Mouse (Mus musculus): ENCODE results near the gene Glod4. TPM values are rescaled to one million over a fixed set of nuclear protein-coding genes. Genes with fewer than 3 reads are reported as not detected.
A peak's percentile ranks its signal among the peaks of the same experiment; 100 is the strongest.
"Not testable (repeated sequence)": the region's sequence is repeated elsewhere in the genome, so short reads cannot be mapped to it uniquely, and the experiment has no call there.

The Glod4 gene
- polyA plus RNA-seq, 1 experiment from 2014 or later = 111 TPM

GRCm38 (mm10) chr11:76216681-76217389, 26.7 kb downstream of the Glod4 start:
- peak; percentile 57 for ATAC-seq (ENCODE audit: low FRiP score, low read depth)
- H3K4me1 ChIP-seq = peaks cover 5% of the 10 kb centered on the region
- H3K4me3 ChIP-seq = peak overlapping the region; percentile 53
- peak overlapping the region; percentile 64 for H3K9ac ChIP-seq
- 4% methylated on average over 33 of the region's 33 CpGs for WGBS
- no peaks in the 10 kb centered on the region for H3K27me3 ChIP-seq (replicated peaks)
- H3K36me3 ChIP-seq = peaks cover 33% of the 10 kb centered on the region
- 0 out of 2 replicates have a peak overlapping the region, but pooled peaks have one; percentile 22 for H3K27ac ChIP-seq
- peak overlapping the region; percentile 58 for H3K4me2 ChIP-seq (replicated peaks)
- no peaks in the 10 kb centered on the region for H3K9me3 ChIP-seq

GRCm38 (mm10) chr11:76216049-76216540, 27.4 kb downstream of the Glod4 start:
- H3K36me3 ChIP-seq = peaks cover 32% of the 10 kb centered on the region
- H3K9me3 ChIP-seq = no peaks in the 10 kb centered on the region
- H3K4me1 ChIP-seq = peaks cover 5% of the 10 kb centered on the region
- 93% methylated on average over 5 of the region's 5 CpGs for WGBS
- peak overlapping the region; percentile 58 for H3K4me2 ChIP-seq (replicated peaks)
- no peak for ATAC-seq (ENCODE audit: low FRiP score, low read depth)
- H3K27me3 ChIP-seq (replicated peaks) = no peaks in the 10 kb centered on the region
- no peak overlapping the region for H3K27ac ChIP-seq
- peak overlapping the region; percentile 53 for H3K4me3 ChIP-seq
- H3K9ac ChIP-seq = no peak overlapping the region

GRCm38 (mm10) chr11:76215011-76215410, 28.5 kb downstream of the Glod4 start:
- Histone ChIP-seq H3K36me3 (peaks cover 33% of the 10 kb centered on the region), H3K9me3 (no peaks in the 10 kb centered on the region), H3K27ac (no peak overlapping the region), H3K4me3 (no peak overlapping the region), H3K27me3 (replicated peaks) (no peaks in the 10 kb centered on the region), H3K9ac (no peak overlapping the region), H3K4me1 (peaks cover 5% of the 10 kb centered on the region), H3K4me2 (replicated peaks) (no peak overlapping the region)
- WGBS = 91% methylated on average over 2 of the region's 2 CpGs
- no peak for ATAC-seq (ENCODE audit: low FRiP score, low read depth)

- Histone ChIP-seq H3K9me3 (no peaks in the 10 kb centered on the region), H3K4me1 (peaks cover 5% of the 10 kb centered on the region), H3K27ac (no peak overlapping the region), H3K4me2 (replicated peaks) (no peak overlapping the region), H3K4me3 (no peak overlapping the region), H3K9ac (no peak overlapping the region), H3K36me3 (peaks cover 40% of the 10 kb centered on the region), H3K27me3 (replicated peaks) (no peaks in the 10 kb centered on the region)
- 28% methylated on average over 5 of the region's 5 CpGs for WGBS
- ATAC-seq (ENCODE audit: low FRiP score, low read depth) = no peak
Measured at GRCm38 (mm10) chr11:76213841-76214240, 29.7 kb downstream of the Glod4 start.

GRCm38 (mm10) chr11:76211595-76211994, 31.9 kb downstream of the Glod4 start:
- 100% methylated on average over 6 of the region's 6 CpGs for WGBS
- H3K4me2 ChIP-seq (replicated peaks); H3K4me3 ChIP-seq; H3K9ac ChIP-seq; H3K27ac ChIP-seq; H3K4me1 ChIP-seq; H3K27me3 ChIP-seq (replicated peaks); ATAC-seq (ENCODE audit: low FRiP score, low read depth); H3K9me3 ChIP-seq: not testable (repeated sequence)
- H3K36me3 ChIP-seq = peaks cover 62% of the 10 kb centered on the region

- Histone ChIP-seq H3K27ac (no peak overlapping the region), H3K9ac (no peak overlapping the region), H3K36me3 (peaks cover 69% of the 10 kb centered on the region), H3K4me3 (no peak overlapping the region), H3K9me3 (no peaks in the 10 kb centered on the region), H3K27me3 (replicated peaks) (no peaks in the 10 kb centered on the region), H3K4me1 (no peaks in the 10 kb centered on the region), H3K4me2 (replicated peaks) (no peak overlapping the region)
- WGBS = 94% methylated on average over 13 of the region's 13 CpGs
- no peak for ATAC-seq (ENCODE audit: low FRiP score, low read depth)
Measured at GRCm38 (mm10) chr11:76210228-76210985, 33.1 kb downstream of the Glod4 start.

GRCm38 (mm10) chr11:76206793-76207192, 36.7 kb downstream of the Glod4 start:
- no peaks in the 10 kb centered on the region for H3K9me3 ChIP-seq
- no peak overlapping the region for H3K9ac ChIP-seq
- H3K36me3 ChIP-seq = peaks cover 54% of the 10 kb centered on the region
- H3K27ac ChIP-seq = no peak overlapping the region
- peaks cover 10% of the 10 kb centered on the region for H3K4me1 ChIP-seq
- no peaks in the 10 kb centered on the region for H3K27me3 ChIP-seq (replicated peaks)
- WGBS = 91% methylated on average over 5 of the region's 5 CpGs
- no peak for ATAC-seq (ENCODE audit: low FRiP score, low read depth)
- H3K4me3 ChIP-seq = no peak overlapping the region
- no peak overlapping the region for H3K4me2 ChIP-seq (replicated peaks)

- Histone ChIP-seq H3K4me2 (replicated peaks) (peak overlapping the region; percentile 85), H3K27me3 (replicated peaks) (no peaks in the 10 kb centered on the region), H3K27ac (peak overlapping the region; percentile 69), H3K9me3 (no peaks in the 10 kb centered on the region), H3K9ac (peak overlapping the region; percentile 88), H3K4me1 (peaks cover 10% of the 10 kb centered on the region), H3K36me3 (peaks cover 18% of the 10 kb centered on the region), H3K4me3 (peak overlapping the region; percentile 89)
- peak; percentile 97 for ATAC-seq (ENCODE audit: low FRiP score, low read depth)
- under 1% methylated on average over 90 of the region's 90 CpGs for WGBS
Measured at GRCm38 (mm10) chr11:76201761-76202674, 41.5 kb downstream of the Glod4 start.

- Histone ChIP-seq H3K27me3 (replicated peaks) (no peaks in the 10 kb centered on the region), H3K36me3 (no peaks in the 10 kb centered on the region), H3K4me2 (replicated peaks) (no peak overlapping the region), H3K9ac (no peak overlapping the region), H3K27ac (no peak overlapping the region), H3K9me3 (no peaks in the 10 kb centered on the region), H3K4me3 (no peak overlapping the region), H3K4me1 (no peaks in the 10 kb centered on the region)
- 56% methylated on average over 8 of the region's 8 CpGs for whole genome bisulfite sequencing
- no peak for ATAC-seq (ENCODE audit: low FRiP score, low read depth)
Measured at GRCm38 (mm10) chr11:76196977-76197469, 46.5 kb downstream of the Glod4 start.

- no peaks in the 10 kb centered on the region for H3K9me3 ChIP-seq
- H3K4me1 ChIP-seq = no peaks in the 10 kb centered on the region
- WGBS = 60% methylated on average over 8 of the region's 8 CpGs
- H3K4me3 ChIP-seq = no peak overlapping the region
- H3K27me3 ChIP-seq (replicated peaks) = no peaks in the 10 kb centered on the region
- no peaks in the 10 kb centered on the region for H3K36me3 ChIP-seq
- no peak overlapping the region for H3K4me2 ChIP-seq (replicated peaks)
- ATAC-seq (ENCODE audit: low FRiP score, low read depth) = no peak
- H3K27ac ChIP-seq = no peak overlapping the region
- no peak overlapping the region for H3K9ac ChIP-seq
Measured at GRCm38 (mm10) chr11:76196275-76196976, 47.1 kb downstream of the Glod4 start.

- H3K4me1 ChIP-seq = no peaks in the 10 kb centered on the region
- WGBS = 81% methylated on average over 6 of the region's 6 CpGs
- no peak for ATAC-seq (ENCODE audit: low FRiP score, low read depth)
Measured at GRCm38 (mm10) chr11:76186908-76187307, 56.6 kb downstream of the Glod4 start.

More at GRCm38 (mm10) chr11:76186908-76187307, 56.6 kb downstream of the Glod4 start:
- Histone ChIP-seq H3K4me3 (no peak overlapping the region), H3K27me3 (replicated peaks) (no peaks in the 10 kb centered on the region), H3K9me3 (no peaks in the 10 kb centered on the region), H3K4me2 (replicated peaks) (no peak overlapping the region), H3K27ac (no peak overlapping the region), H3K9ac (no peak overlapping the region), H3K36me3 (no peaks in the 10 kb centered on the region)
